Mouse (Mus musculus): Measurements from ENCODE around the gene Slc35a1.

DNA sequence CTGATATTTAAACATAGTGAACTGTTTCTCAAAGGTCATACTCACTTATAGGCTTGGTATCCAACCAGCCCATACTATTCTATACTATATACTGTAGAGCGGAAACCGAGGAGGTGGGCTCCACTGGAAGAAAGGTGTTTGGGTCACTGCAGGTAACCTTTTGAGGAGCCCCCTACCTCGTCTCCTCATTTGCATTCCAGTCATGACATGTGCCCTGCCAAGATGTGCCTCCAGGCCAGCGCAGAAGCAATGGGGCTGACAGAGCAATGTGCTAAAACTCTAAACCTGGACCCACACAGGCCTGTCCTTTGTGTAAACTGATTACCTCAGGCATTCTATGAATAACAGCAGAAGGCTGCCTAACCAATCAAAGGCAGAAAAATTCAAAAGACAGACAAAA, 37.1 kb upstream of the Slc35a1 start:
- TF ChIP-seq CTCF (conservative IDR thresholded peaks at IDR 0.05; ENCODE audit: low read length) (no peak), NANOG (IDR thresholded peaks at IDR 0.05; ENCODE audit: borderline replicate concordance, low read length) (no peak), POU5F1 (IDR thresholded peaks at IDR 0.05; ENCODE audit: borderline replicate concordance, low read length) (no peak)
